Mouse (Mus musculus): ENCODE measurements around the gene Rbm25.

GRCm38 (mm10) chr12:83632680-83633025, 1.6 kb downstream of the Rbm25 start:
- TF ChIP-seq E2F4 (IDR thresholded peaks at IDR 0.05; ENCODE audit: insufficient read depth) (no peak), TCF3 (IDR thresholded peaks at IDR 0.05; ENCODE audit: insufficient read length, low read depth) (no peak), POLR2A (IDR thresholded peaks at IDR 0.05; ENCODE audit: insufficient read length, low read depth) (no peak), REST (IDR thresholded peaks at IDR 0.05; ENCODE audit: insufficient read depth, insufficient read length) (no peak), USF1 (IDR thresholded peaks at IDR 0.05; ENCODE audit: low read depth) (no peak)

Measured in myocyte (in vitro differentiated cells).